Mouse (Mus musculus): Measurements from ENCODE around the gene Ltbp2.

The Ltbp2 gene

DNA sequence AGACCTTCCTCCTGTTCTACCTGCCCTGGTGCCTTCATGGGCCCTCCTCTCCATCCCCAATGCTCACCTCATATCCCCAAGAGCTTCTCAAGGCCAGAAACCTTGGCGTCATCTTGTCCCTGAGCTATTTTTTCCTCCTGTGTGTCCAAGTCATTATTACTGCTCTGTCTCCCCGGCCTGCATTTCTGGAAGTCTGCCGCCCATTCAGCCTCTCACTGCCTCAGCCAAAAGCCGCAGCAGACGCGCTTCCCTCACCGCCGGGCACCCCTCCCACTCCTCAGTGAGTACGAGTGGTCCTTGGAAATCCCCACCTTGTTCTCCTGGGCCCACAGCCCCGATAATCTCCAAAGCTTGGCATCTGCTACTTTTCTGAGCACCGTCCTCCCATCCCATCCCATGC lies 3.8 kb upstream of the Ltbp2 start:
- DNase-seq (ENCODE audit: low read depth, low spot score), result peak; percentile 58

DNA sequence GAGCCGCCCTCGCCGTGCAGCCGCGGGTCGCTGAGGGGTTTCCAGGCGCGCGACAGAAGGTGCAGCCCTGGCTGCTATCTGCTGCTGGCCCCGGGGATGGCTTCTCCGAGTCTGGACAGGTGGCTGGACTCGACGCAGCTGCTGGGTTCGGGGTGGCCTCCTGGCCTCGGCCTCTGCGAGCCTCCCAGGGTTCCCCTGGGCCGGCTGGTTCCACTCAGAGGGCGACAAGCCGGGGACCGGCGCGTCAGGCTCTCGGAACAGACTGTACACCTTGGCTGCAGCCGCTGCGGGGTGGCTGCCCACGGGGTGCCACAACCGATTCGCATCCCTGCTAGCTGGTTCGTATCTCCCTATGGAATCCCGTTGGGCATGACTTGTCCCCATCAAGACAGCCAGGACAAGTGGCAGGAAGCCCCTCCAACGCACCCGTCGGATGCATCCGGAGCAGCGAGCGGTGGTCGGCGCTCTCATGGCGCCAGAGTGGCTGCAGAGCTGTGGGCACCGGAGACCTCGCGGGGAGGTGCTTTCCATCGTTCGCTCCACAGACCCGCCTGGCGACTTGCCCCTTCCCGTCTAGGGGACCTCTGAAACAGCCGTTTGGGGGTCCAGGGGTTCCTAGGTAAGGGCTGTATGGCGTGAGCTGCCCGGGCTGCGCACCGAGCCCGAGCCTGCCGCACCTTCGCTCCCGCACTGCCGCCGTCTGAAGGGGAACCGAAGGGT lies 411 bp downstream of the Ltbp2 start:
- DNase-seq (ENCODE audit: low read depth, low spot score), result no peak

DNA sequence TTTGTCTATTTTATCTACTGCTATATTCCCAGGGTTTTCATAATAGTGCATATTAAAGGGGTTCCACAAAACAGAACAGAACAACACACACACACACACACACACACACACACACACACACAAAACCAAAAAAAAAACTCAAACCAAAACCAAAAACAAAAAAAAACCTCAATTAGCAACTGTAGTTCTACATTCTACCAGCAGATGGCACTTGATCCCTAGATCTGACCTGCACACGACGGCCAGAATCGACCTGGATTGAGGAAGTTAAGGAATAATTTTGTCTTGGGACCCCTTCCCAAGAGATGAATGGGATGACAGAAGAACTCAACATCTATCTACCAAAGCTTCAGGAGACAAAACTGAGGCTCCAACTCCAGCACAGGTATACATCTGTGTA lies 2.9 kb downstream of the Ltbp2 start:
- peak; percentile 82 for DNase-seq (ENCODE audit: low read depth, low spot score)

DNA sequence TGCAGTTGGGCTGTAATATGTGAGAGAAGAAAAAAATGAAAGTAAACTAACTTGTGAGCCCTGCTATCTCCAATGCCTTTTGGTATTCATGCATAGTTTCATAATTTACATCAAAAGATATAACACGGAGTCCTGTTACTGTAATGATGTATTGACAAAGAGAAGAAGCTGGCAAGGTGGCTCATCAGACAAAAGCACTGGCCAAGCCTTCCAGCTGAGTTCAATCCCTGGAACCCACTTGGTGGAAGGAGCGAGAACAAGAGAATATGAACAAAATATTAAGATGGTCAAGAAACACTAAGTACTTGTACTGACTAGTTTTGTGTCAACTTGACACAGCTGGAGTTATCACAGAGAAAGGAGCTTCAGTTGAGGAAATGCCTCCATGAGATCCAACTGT lies 4.0 kb downstream of the Ltbp2 start:
- DNase-seq (ENCODE audit: low read depth, low spot score), result no peak

DNA sequence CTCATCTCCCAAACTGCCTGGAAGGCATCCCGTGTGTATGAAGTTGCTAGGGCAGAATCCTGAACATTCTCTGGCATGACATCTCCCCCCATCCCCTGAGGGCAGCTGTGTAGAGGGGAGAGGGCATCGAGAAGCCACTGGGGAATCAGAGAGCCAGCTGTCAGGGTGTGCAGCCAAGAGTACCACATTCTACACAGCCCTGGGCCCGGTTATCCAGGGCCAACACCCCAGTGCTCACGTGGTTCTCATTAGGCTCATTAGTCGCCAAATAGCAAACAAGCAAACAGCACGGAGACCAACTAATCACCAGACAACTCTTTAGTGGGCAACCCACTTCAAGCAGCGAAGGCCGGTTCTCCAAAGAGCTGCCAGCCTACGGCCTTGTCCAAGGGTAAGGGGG lies 10.9 kb downstream of the Ltbp2 start:
- peak; percentile 49 for DNase-seq (ENCODE audit: low read depth, low spot score)

DNA sequence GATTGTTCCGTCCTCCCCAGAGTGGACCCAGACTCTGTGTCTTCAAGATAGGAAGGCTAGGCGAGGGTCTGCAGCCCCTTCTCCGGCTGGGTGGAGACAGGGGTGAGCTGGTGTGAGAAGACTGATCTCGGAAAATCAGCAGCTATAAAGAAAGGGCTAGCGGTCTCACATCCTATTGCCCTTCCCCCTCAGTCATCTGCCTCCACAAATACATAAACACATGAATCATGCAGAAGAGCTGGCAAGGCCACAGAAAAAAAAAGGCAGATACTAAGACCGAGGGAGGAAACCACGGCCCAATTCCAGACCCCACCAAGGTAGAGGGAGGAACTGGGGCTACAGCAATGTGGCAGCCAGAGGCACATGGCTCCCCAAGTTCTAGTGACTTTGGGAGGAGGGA lies 11.5 kb downstream of the Ltbp2 start:
- peak; percentile 87 for DNase-seq (ENCODE audit: low read depth, low spot score)

DNA sequence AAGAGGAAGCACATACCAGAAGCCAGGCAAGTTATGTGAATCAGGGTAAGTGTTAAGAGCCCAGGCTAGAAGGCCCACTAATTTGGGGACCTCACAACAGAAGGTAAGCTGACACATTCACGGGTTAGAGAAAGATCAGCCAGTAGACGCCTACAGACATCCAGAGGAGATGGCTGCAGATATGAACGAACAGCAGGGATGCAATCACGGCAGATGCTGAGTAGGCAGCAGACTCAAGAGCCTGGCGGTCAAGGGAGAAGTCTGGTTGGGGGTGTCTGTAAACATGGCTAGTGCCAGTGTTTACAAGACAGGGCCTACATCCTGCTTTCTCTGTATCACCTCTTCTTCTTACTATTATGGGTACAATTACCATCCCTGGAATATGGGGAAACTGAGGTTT lies 13.1 kb downstream of the Ltbp2 start:
- no peak for DNase-seq (ENCODE audit: low read depth, low spot score)

DNA sequence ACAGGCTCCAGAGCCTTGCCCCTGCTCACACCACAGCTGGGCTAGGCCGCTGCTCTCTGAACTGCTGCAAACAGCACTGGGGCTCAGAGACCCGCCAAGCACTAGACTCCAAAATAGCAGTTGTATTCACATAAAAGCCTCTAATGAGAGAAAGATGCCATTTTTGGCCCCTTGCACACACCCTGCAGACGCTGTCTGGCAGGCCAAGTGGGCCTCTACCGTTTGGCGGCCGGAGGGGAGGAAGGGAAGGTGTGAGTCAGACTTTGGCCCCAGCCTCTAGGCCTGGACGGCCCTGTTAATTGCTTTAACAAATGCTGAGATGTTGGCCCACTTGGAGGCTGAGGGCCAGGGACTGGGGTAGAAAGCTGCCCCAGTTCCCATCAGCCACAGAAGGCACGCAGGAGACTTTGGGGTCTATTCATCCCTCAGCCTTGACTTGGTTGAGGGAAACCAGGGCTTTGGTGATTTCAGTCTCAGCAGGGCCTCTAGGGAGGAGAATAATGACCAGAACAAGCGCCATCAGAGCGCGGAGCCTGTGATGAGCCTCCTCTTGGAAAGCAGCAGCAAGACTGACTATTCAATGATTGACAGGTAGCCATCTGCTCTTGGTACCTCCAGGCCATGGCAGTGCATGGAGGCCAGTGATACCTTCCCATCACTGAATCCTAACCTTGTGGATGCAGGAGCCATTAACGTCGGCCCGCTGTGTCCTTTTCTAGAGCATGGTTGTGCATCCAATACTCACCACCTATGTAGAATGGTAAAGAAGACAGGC lies 14.0 kb downstream of the Ltbp2 start:
- DNase-seq (ENCODE audit: low read depth, low spot score), result peak; percentile 83

DNA sequence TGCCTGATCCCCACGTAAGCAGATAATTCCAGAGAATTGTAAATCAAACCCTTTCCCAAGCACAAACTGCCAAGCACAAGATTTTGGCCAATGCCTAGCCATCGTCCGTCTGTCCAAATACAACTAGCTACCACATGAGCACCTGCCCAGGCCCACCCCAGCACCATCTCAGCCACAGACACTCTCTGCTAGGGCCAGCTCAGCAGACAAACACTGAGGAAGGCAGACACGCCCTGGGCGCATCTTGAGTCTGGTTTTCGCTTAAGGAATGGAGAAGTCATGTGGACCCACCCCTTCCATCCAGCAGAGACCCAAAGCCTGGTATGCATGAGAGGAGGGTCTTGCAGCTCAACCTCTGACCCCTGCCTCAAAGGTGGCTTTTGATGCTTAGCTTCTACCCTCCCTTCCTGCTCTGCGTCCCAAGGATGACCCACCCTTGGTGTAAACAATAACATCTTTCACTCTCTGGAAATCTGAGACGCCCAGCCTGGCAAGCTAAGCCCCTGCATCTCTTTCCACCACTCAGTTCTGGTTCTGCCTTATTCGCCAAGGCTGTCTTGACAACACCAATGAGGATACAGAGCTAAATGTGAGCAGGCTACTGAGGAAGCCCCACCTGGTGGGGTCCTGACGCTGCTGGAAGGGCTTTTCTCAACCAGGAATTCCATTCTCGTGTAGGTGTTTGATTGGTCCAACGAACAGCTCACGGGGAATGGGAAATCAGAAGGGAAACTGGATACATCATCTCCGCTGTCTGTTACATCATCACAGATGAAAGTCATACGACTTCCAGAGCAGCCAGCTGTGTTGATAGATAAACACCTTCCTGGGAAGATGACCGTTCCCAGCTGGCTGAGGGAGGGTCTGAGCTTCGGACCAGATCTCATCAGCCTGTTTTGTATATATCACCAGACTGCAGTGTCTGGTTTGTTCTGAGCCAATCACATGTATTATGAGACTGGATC lies 17.9 kb downstream of the Ltbp2 start:
- no peak for DNase-seq (ENCODE audit: low read depth, low spot score)

DNA sequence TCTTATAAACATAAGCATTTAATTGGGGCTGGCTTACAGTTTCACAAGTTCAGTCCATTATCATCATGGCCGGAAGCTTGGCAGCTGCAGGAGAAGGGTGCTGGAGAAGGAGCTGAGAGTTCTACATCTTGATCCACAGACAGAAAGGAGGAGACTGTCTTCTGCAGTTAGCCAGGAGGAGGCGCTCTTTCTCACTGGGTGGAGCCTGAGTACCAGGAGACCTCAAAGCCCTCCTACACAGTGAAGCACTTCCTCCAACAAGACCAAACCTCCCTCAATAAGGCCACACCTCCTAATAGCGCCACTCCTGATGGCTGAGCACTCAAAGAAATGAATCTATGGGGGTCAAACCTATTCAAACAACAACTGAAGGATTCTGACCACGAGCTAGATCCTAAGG lies 18.6 kb downstream of the Ltbp2 start:
- DNase-seq (ENCODE audit: low read depth, low spot score), result no peak

DNA sequence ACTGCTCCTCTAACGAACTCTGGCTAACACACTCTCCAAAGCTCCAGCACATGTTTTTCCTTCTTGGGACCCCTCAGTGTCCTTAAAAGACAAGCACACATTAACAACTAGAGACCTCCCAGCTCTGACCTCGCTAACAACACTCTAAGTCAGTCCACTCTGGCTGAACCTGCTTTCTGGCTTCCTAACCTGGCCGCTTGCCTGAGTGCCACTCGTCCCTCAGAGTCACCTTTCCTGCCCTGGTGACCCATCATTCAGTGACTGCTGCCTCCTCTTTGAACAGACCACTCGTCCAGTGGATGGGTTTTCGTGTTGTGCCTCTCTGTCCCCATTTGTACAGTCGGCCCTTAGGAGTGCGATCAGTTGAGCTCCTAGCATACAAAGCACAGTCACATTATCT lies 19.8 kb downstream of the Ltbp2 start:
- no peak for DNase-seq (ENCODE audit: low read depth, low spot score)

DNA sequence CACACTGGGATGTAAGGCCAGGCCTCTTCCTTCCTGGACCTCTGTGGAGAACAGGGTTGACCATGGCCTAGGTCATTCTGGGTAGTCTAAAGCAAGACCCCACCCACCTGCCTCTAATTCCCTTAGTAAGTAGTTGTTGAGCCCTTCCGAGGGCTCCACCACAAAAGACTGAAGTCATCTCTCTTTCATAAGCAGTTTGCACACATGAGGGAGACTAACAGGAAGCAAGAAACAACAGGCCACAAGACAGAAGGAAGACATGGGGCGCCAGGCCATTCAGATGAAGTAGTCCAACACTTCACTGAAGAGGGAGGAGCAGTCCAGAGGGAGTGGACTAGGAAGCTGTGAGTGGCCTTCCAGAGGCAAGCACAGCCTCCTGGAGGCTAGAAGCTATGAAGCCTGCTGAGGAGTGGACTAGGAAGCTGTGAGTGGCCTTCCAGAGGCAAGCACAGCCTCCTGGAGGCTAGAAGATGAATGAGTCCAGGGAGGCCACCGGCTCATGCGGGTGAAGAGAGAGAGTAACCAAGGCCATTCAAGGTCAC lies 21.2 kb downstream of the Ltbp2 start:
- DNase-seq (ENCODE audit: low read depth, low spot score), result peak; percentile 50

DNA sequence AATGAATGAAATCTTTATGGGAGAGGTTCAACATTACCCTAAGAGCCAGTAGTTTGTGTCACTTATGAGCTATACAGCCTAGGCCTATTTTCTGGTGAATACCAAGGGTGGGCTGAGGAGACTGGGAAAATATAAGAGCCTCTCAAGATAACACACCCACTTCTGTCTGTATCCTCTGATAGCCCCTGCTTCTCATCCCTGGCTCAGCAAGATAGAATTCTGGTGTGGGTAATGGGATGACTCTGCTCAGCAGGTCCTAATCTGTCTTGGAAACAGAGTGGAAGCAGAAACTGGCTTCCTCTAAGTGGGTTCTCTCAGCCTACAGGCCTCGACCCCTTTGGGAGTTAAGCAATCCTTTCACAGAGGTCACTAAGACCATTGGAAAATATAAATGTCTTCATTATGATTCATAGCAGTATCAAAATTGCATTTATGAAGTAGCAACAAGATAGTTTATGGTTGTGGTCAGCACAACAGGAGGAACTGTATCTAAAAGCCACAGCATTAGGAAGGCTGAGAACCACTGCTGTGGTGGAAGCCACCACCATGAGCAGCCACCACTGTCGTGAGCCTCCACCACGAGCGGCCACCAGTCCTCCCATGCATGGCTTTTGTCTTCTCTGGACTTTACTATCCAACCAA lies 21.8 kb downstream of the Ltbp2 start:
- peak; percentile 57 for DNase-seq (ENCODE audit: low read depth, low spot score)

DNA sequence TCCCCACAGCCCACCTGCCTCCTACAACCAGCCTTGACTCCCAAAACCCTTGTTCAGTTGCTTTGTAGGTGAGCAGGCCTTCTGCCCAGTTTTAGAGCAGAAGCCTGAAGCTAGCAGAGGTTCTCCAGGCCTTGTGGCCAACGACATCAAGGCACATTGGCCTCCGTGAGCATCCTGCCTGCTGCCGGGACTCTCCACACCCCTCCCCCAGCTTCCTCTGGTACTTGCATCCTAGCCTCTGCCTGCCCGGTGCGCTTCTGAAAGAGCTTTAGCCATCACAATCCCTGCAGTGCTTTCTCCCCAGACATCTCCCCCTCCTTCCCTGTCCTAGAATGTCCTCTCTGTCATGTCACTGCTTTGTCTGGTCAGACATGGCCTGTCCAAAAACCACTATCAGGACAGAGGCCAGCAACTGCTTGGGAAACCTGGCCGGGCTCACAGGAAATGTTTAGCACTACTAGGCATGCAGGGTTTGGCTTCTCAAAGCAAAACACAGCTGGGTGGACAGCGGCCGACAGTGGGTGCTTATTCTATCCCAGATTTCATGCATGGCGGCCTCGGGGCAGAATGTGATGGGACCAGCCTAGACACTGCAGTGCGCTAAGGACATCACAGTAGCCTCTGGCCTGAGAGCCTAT lies 24.8 kb downstream of the Ltbp2 start:
- no peak for DNase-seq (ENCODE audit: low read depth, low spot score)

DNA sequence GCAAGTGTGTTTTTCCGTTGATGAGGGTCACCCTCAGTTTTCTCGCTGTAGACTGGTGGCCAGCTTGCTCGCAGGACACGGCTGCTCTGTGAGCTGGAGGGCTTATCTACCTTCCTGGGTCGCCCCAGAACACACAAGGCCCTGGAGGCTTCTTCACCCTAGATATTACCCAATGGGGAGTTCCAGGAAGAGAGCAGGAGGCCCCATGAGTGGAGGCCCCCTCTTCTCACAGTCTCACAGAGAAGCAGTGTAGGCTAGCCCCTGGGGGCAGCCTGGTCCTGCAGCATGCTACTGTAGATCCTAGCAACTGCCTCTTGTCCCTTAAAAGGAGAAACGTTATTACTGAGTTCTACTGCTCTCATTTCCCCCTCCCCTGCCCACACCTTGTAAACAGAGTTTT lies 28.4 kb downstream of the Ltbp2 start:
- no peak for DNase-seq (ENCODE audit: low read depth, low spot score)

DNA sequence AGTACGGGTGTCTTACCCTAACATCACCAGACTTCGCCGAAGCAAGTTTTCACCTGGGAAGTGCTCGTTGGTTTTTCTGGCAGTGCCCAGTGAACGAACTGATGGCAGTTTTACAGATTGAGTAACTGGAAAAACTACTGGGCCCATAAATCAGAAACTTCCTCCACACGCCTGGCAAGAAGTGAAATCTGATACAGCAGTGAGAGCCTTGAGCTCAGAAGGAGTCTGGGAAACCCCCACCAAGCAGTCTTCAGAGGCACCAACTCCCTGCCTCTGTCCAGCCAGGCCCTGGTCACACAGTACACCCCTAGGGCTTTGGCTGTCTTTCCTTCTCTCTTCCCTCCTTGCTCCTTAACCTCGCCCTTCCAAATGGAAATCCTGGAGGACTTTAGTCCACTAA lies 28.9 kb downstream of the Ltbp2 start:
- DNase-seq (ENCODE audit: low read depth, low spot score), result peak; percentile 97

DNA sequence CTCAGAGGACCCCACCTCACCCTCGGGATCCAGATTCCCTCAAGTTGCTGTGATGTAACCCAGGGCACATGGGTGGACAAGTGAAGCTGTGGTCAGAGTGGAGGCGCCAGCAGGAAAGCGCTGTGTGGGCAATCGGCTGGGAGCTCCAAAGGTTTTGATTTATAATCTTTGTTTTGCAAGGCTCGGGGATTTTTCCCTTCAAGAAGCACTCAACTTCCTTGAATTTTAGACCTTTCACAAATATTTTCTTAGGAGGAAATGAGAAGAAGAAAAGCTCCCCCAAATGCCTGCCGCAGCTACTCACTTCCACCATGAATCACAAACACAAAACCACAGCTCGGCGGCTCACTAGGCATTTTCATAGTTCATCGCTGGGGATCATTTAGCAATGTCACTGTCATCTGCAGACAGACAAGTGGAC lies 29.7 kb downstream of the Ltbp2 start:
- peak; percentile 89 for DNase-seq (ENCODE audit: low read depth, low spot score)

DNA sequence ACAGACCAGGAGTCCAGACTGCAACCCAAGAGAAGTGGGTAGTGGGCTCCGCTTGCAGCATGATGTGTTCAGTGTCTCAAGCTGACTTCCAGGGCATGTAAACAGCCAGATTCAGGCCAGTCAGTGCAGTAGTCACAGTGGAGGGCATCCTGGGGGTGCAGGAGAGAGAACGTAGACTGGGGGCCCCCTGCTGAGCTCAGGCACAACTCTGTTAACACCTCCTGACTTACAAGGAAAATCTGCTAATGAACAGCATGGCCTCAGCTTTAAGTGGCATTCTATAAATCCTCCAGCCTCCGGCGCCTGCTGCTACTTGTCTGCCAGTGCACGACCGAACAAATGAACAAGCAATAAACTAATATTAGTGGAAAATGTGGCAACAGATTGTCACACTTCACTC lies 33.6 kb downstream of the Ltbp2 start:
- no peak for DNase-seq (ENCODE audit: low read depth, low spot score)

DNA sequence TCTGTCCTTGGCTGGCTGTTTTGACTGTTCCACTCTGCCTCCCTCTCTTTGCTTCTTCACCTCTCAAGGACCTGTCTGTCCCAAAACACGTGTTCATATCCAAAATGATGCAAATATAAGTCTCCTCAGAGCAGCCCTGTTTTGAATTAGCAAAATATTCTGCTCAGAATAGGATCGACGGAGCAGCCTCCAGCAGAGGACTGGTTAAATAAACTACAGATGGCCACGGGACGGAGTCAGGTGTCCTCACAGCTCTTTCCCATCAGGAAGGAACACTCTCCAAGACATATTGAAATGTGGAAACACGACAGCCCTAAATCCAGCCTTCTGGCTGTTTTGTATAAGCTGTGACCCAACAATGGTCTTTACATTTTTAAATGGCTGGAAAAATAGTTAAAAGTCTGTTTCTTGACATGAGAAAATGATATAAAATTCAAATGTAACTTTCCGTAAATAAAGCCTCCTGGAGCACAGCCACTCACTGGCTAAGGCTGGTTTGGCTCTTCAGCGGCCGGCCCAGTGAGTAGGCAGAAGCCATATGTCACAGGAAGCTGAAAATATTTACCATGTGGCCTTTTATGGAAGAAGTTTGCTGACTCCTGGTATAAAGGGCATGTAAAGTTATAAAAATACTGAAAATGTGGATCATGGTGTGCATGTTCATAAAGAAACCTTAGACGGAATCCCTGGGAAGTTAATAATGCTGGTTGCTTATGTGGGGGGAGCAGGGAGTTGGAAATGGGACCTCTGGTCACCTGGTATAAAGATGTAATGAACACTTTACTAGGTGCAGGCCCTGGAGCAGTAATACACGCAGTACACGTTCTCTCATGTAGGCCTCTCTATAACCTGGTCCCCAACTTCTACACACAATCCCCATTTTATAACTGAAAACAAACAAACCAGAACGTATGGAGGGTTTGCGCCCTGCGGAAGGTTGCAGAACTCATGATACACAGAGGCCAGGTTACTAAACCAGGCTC lies 34.9 kb downstream of the Ltbp2 start:
- DNase-seq (ENCODE audit: low read depth, low spot score), result no peak

DNA sequence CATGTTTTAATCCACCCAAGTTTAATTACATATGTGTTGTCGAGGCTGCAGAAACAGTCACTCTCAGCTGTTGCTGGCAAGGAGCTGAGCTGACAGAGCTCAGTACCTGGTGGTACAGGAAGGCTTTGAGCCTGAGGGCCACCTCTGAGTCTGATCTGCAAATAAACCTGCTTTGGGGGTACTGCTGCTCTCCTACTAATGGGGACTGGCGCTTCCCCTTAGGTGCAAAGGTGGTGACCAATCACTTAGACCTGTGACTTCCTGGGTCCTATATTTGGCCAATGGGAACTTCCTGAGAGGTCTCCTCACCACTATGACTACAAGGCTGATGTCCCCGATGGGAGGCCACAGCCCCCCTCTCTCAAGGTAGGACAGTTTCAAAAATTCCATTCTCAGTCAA lies 35.6 kb downstream of the Ltbp2 start:
- DNase-seq (ENCODE audit: low read depth, low spot score), result no peak
